ENCODE assay signal across 22 mouse cellular contexts in the genomic region with DNA sequence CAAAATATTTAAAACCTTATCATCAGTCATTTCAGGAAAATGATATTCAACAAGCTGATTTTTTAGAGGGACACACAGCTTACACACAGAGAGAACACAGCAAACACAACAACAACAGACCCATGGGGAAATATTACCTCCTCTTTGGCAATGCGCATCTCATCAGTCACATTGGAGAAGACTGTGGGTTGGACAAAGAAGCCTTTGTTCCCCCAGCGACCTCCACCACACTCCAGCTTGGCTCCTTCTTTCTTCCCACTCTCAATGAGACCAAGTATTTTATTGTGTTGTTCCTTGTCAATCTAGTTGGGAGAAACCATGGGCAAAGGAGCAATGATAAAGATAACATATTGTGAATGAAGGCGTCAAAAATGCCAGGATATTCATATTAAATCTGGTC. TPM values are rescaled to one million over a fixed set of nuclear protein-coding genes. Genes with fewer than 3 reads are reported as not detected.
DNase-seq lines count a peak whose midpoint lies in the region; ATAC-seq lines count a peak whose summit lies in the region.
"Had no signal": no experiment of that assay in that cellular context is flagged by ENCODE, and none has a peak within 500 bp of the region (broad histone marks: within the 10 kb centered on the region; RNA-seq: fewer than 3 reads in every experiment).

No protein-coding gene starts in this region.

- H3K9ac ChIP-seq in forebrain, embryonic 15.5 days (replicated peaks), result no peak overlapping the region
- no peak overlapping the region for H3K9ac ChIP-seq in midbrain, embryonic 12.5 days (replicated peaks)
- no peak overlapping the region for H3K9ac ChIP-seq in midbrain, embryonic 15.5 days
- H3K9ac ChIP-seq in forebrain, embryonic 12.5 days, result no peak overlapping the region
- H3K9ac ChIP-seq: heart, embryonic 13.5 days had no signal

- H3K4me3 ChIP-seq in forebrain, embryonic 10.5 days, result no peak overlapping the region
- no peak overlapping the region for H3K4me3 ChIP-seq in forebrain, embryonic 15.5 days
- no peak overlapping the region for H3K4me3 ChIP-seq in midbrain, embryonic 12.5 days
- H3K4me3 ChIP-seq in midbrain, embryonic 15.5 days, result no peak overlapping the region
- no peak overlapping the region for H3K4me3 ChIP-seq in forebrain, embryonic 12.5 days (replicated peaks)
- H3K4me3 ChIP-seq: heart, embryonic 13.5 days; left cerebral cortex, adult 2 months; megakaryocyte, embryonic 14.5 days had no signal

- H3K4me2 ChIP-seq in forebrain, embryonic 15.5 days (replicated peaks), result no peak overlapping the region
- H3K4me2 ChIP-seq in midbrain, embryonic 12.5 days (replicated peaks), result no peak overlapping the region
- H3K4me2 ChIP-seq in midbrain, embryonic 15.5 days, result no peak overlapping the region
- H3K4me2 ChIP-seq in forebrain, embryonic 12.5 days, result no peak overlapping the region
- H3K4me2 ChIP-seq: heart, embryonic 13.5 days had no signal

- H3K4me1 ChIP-seq in forebrain, embryonic 10.5 days, result peaks cover 7% of the 10 kb centered on the region
- H3K4me1 ChIP-seq in forebrain, embryonic 15.5 days, result 0 out of 2 replicates have a peak, but pooled peaks cover 3% of the 10 kb centered on the region
- H3K4me1 ChIP-seq in midbrain, embryonic 12.5 days, result 0 out of 2 replicates have a peak, but pooled peaks cover 3% of the 10 kb centered on the region
- no peaks in the 10 kb centered on the region for H3K4me1 ChIP-seq in midbrain, embryonic 15.5 days
- no peaks in the 10 kb centered on the region for H3K4me1 ChIP-seq in forebrain, embryonic 12.5 days
- H3K4me1 ChIP-seq: heart, embryonic 13.5 days had no signal

- no peaks in the 10 kb centered on the region for H3K9me3 ChIP-seq in forebrain, embryonic 10.5 days
- H3K9me3 ChIP-seq in forebrain, embryonic 15.5 days, result no peaks in the 10 kb centered on the region
- no peaks in the 10 kb centered on the region for H3K9me3 ChIP-seq in midbrain, embryonic 12.5 days
- no peaks in the 10 kb centered on the region for H3K9me3 ChIP-seq in midbrain, embryonic 15.5 days
- no peaks in the 10 kb centered on the region for H3K9me3 ChIP-seq in forebrain, embryonic 12.5 days
- H3K9me3 ChIP-seq: heart, embryonic 13.5 days; megakaryocyte, embryonic 14.5 days had no signal

- no peaks in the 10 kb centered on the region for H3K27me3 ChIP-seq in forebrain, embryonic 10.5 days (ENCODE audit: poor library complexity, severe bottlenecking)
- H3K27me3 ChIP-seq in forebrain, embryonic 15.5 days, result no peaks in the 10 kb centered on the region
- no peaks in the 10 kb centered on the region for H3K27me3 ChIP-seq in midbrain, embryonic 12.5 days
- no peaks in the 10 kb centered on the region for H3K27me3 ChIP-seq in midbrain, embryonic 15.5 days (replicated peaks)
- H3K27me3 ChIP-seq in forebrain, embryonic 12.5 days, result no peaks in the 10 kb centered on the region
- H3K27me3 ChIP-seq: heart, embryonic 13.5 days; megakaryocyte, embryonic 14.5 days; Patski had no signal

- peak; percentile 18 for DNase-seq in forebrain, embryonic 10.5 days (ENCODE audit: extremely low spot score, low spot score)
- DNase-seq in retina, embryonic 14.5 days (ENCODE audit: low spot score), result peak; percentile 5
- no peak for DNase-seq in lung, postnatal 4 days
- DNase-seq in thymus, postnatal 10 days (ENCODE audit: low spot score in 2 of 2), result no peak
- DNase-seq: adrenal gland, postnatal 10 days; cerebellum, adult 9-11 months; heart, adult 11 months; heart, postnatal 4 days; kidney, postnatal 36 days; left cerebral cortex, postnatal 4 days; liver; lung, postnatal 10 days; spleen, adult 18-20 months; thymus, postnatal 4 days had no signal

- no peak; the same call in 1 of the 2 replicates for ATAC-seq in forebrain, embryonic 15.5 days (replicated peaks)
- peak; percentile 71; the same call in 1 of the 2 replicates for ATAC-seq in midbrain, embryonic 12.5 days (ENCODE audit: low FRiP score, low read depth)
- ATAC-seq in midbrain, embryonic 15.5 days (replicated peaks), result no peak
- ATAC-seq in forebrain, embryonic 12.5 days (ENCODE audit: low FRiP score), result peak; percentile 39; the same call in 1 of the 2 replicates
- ATAC-seq: Patski had no signal

- 45% methylated on average over 3 of the region's 3 CpGs for WGBS in forebrain, embryonic 10.5 days
- WGBS in forebrain, embryonic 15.5 days, result 27% methylated on average over 3 of the region's 3 CpGs
- WGBS in midbrain, embryonic 12.5 days, result 31% methylated on average over 3 of the region's 3 CpGs
- WGBS in midbrain, embryonic 15.5 days, result 26% methylated on average over 3 of the region's 3 CpGs
- 23% methylated on average over 3 of the region's 3 CpGs for WGBS in forebrain, embryonic 12.5 days

- 0 out of 2 replicates have a peak overlapping the region, but pooled peaks have one; percentile 40 for H3K27ac ChIP-seq in forebrain, embryonic 10.5 days
- H3K27ac ChIP-seq in forebrain, embryonic 15.5 days (replicated peaks), result no peak overlapping the region
- H3K27ac ChIP-seq in midbrain, embryonic 12.5 days (replicated peaks), result no peak overlapping the region
- H3K27ac ChIP-seq in midbrain, embryonic 15.5 days, result no peak overlapping the region
- no peak overlapping the region for H3K27ac ChIP-seq in forebrain, embryonic 12.5 days
- H3K27ac ChIP-seq: heart, embryonic 13.5 days; left cerebral cortex, adult 2 months had no signal

- H3K36me3 ChIP-seq in forebrain, embryonic 10.5 days (replicated peaks), result no peaks in the 10 kb centered on the region
- no peaks in the 10 kb centered on the region for H3K36me3 ChIP-seq in forebrain, embryonic 15.5 days
- no peaks in the 10 kb centered on the region for H3K36me3 ChIP-seq in midbrain, embryonic 12.5 days
- no peaks in the 10 kb centered on the region for H3K36me3 ChIP-seq in midbrain, embryonic 15.5 days (replicated peaks)
- H3K36me3 ChIP-seq in forebrain, embryonic 12.5 days (replicated peaks), result no peaks in the 10 kb centered on the region
- H3K36me3 ChIP-seq: heart, embryonic 13.5 days had no signal

RNA-seq across cellular contexts. Expression of a gene that starts 25.3 kb away (rescaled TPM):
- polyA plus RNA-seq in forebrain, embryonic 10.5 days (2016; fragmentation: Nextera tagmentation; extraction: Ambion mirVana), result 0.92 and 3.7 TPM in 2 replicates
- polyA plus RNA-seq in forebrain, embryonic 15.5 days (2015; fragmentation: Nextera tagmentation; extraction: Ambion mirVana), result 0.13 and 0.20 TPM in 2 replicates
- 0.33 and 0.45 TPM in 2 replicates for polyA plus RNA-seq in midbrain, embryonic 12.5 days (2016; fragmentation: Nextera tagmentation; extraction: Ambion mirVana)
- polyA plus RNA-seq in midbrain, embryonic 15.5 days (2015; fragmentation: Nextera tagmentation; extraction: Ambion mirVana), result 0.88 and 1.1 TPM in 2 replicates
- polyA plus RNA-seq in forebrain, embryonic 12.5 days (2016; fragmentation: Nextera tagmentation; extraction: Ambion mirVana), result 0.11 and 0.28 TPM in 2 replicates

Comparison
In these comparisons a context has a peak if more than half of its experiments do, and no peak if none do; other contexts are left out.
1. ATAC-seq: peak in midbrain, embryonic 12.5 days (single experiment) and forebrain, embryonic 12.5 days (single experiment); none in forebrain, embryonic 15.5 days (single experiment) and midbrain, embryonic 15.5 days (single experiment).
2. DNase-seq: peak in forebrain, embryonic 10.5 days (single experiment) and retina, embryonic 14.5 days (single experiment); none in lung, postnatal 4 days (0 of 2) and thymus, postnatal 10 days (0 of 2).